Mouse (Mus musculus) mouse trophoblast stem cell (cell line): ENCODE results near the gene Ctdspl2.
"Not testable (repeated sequence)": the region's sequence is repeated elsewhere in the genome, so short reads cannot be mapped to it uniquely, and the experiment has no call there.

ENCODE experiments used
- in situ Hi-C, 2 experiments: fragments of 300-500 bp; cut with MseI, MboI; formaldehyde crosslinking; loops; 2 replicates in 1 of 2; 3 replicates in 1 of 2; pipeline ENCODE4 v1.15.1; 2025

Ctdspl2 gene

DNA sequence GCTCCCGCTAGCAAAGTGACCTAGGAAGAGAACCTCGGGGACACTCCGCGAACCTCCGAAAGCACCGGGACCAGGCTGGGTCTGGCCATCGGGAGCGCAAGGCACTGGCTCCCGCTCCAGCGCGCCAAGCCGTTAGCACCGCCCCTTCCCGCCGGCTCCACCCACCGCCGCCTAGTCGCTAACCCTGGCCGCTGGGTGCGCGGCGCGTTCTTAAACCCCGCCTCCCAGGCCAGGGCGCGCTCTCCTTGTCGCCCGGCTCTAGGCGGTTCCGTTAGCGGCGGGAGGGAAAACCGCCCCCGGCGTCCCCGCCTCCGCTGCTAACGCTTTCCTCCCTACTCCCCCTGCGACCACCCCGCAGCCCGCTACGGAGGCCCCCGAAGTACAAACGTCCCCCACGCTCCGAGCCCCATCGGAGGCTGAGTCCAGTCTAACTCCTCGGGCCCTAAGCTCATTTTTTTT lies at the start of gene Ctdspl2, which contains the start of gene Mageb3:
Gene Ctdspl2, plus strand, starts transcription at position 237 of the 459 bp plus-strand sequence.
Gene Mageb3, minus strand, starts transcription at position 328 of the 459 bp plus-strand sequence.
- in situ Hi-C loops: no loop called here

GRCm38 (mm10) chr2:121909975-121910374 lies 45.8 kb upstream of the Ctdspl2 start:
- in situ Hi-C loops: no loop called here

GRCm38 (mm10) chr2:121916047-121916970 lies 39.5 kb upstream of the Ctdspl2 start:
- in situ Hi-C loops: no loop called here

- in situ Hi-C loops: not testable (repeated sequence)
These were observed 18.2 kb upstream of the Ctdspl2 start for GRCm38 (mm10) chr2:121937624-121938023.

DNA sequence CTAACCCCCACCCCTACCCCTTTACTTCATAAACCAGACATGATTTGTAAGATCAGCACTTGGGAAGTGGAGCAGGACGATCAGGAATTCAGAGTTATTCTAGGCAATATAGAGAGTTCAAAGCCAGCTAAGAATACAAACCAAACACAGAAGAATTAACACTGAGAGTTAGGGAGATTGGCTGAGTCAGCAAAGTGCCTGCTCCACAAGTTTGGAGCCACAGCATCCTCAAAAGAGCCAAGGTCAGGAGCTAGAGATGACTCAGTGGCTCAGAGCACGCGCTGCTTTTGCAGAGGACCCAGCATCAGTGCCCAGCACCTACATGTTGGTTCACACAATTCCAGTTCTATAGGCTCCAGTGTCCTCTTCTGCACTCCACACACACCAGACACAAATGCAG lies 12.4 kb upstream of the Ctdspl2 start:
- in situ Hi-C loops: no loop called here

DNA sequence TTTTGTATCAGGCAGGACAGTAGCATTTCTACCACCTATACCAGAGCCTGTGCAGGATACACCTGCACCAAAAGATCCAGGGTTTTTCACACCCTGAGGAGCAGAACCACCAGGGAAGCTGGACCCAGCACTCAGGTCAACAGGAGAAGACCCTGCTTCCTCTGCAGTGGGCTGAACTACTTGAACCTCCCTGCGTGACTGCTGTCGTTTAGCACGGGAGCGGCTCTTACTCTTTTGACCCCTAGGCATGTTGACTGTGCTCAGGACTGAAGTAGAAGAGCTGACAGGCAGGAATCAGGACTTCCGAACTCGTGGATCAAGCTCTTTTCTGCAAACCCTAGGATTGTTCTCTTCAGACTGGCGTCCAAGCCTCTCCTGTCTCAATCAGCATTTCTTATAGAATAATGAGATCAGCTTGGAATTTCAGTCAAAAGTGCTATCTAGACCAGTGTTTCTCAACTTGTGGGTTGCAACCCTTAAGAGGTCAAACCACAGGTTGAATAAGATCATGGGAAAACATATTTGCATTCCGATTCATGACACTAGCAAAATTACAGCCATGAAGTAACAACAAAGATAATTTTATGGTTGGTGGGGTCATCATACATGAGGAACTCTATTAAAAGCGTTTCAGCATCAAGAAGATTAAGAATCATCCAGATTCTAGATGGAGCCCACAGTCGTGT lies 687 bp upstream of the Ctdspl2 start:
- in situ Hi-C loops: no loop called here

DNA sequence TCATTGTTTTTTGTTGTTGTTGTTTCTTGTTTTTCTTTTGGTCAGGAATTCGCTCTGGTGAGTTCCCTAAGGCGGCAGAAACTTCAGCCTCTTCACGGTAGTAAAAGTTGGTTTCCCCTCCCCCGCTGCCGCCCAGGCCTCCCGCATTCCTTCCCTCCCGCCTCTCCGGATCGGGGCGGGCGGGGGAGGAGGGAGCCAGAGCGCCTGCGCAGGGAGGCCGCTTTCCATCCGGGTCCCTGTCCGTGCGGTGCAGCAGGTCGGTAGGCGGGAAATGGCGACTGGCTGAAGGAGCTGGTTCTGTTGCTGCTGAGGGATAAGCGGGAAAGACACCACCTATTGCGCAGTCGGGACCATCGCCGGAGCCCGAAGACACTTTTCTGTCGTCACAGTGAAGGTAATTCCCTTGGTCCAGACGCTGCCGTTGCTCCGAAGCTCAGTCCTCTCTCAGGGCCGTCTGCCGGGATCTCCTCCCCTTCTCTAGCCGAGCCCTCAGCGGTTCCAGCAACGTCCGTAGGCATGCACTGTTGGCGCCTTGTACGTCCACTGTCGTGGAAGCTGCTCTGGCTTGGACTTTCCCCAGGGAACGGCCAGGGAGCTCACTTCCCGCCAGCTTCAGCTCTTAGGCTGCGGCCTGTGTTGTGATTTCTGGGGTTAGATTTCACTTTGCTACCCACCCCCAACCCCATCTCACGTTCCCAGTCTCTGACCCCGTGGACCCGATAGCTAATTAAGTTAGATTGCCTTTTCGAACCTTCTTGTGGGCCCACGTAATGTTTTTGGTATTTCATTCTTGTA lies 620 bp downstream of the Ctdspl2 start:
- in situ Hi-C loops: no loop called here

DNA sequence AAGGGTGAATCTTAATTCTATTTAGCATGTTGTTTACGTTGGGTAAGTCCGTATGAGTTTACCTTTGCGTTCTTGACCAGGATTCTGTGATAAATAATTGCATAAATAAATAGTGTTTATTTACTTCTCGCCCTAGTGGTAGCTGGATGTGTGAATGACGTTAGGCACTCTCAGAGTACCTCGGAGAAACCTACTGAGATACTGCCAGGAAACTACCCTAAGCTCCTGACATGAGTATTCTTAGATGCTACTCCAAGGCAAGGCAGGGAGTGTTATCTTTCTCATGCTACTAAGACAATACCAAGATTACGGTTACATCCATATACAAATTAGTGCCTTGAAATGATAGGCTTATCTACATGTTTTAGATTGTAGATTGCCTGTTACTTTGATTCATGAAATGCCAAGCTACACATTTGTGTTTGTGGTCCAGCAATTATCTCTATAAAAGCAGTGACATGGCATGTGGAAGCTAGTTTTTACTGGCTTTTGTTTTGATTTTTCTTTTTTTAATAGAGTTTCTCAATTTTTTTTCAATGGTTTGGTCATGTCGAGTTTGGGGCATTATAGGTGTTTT lies 1.5 kb downstream of the Ctdspl2 start:
- in situ Hi-C loops: no loop called here

DNA sequence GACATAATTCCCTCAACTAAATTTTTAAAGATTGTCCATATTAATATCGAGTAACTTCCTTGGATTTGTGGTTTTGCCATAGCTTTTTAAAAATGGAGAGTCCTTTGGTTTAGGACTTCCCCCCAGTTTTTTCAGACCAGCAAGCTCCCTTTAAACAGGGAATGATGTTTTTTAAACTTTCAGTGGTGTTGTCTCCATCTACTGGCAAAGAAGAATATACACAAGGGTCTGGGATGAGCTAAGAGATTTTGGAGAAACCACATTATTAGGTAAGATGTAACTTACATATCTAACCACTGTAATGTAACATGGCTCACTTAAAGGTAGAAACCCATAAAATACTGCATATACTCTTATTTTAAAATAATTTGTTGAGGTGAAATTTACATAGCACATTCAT lies 39.9 kb downstream of the Ctdspl2 start:
- in situ Hi-C loops: no loop called here

- in situ Hi-C loops: no loop called here
These were observed 53.0 kb downstream of the Ctdspl2 start for GRCm38 (mm10) chr2:122008832-122009231.

- in situ Hi-C loops: no loop called here
These were observed 55.6 kb downstream of the Ctdspl2 start for GRCm38 (mm10) chr2:122011441-122011840.

GRCm38 (mm10) chr2:122018705-122019104 lies 62.9 kb downstream of the Ctdspl2 start:
- in situ Hi-C loops: no loop called here

DNA sequence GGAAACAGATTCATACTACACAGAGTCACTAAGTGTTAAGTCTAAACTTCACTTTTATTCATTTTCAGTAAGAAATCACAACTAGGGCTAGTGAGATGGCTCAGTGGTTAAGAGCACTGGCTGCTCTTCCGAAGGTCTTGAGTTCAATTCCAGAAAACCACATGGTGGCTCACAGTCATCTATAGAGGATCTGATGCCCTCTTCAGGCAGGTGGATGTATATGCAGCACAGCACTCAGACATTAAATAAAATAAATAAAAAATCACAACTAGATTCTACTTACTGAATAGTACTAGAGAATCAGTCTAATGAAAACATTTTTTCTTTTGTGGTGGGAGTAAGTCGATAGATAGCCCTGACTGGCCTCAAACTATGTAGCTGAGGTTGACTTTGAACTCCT lies 66.5 kb downstream of the Ctdspl2 start:
- in situ Hi-C loops: no loop called here

GRCm38 (mm10) chr2:122027091-122027490 lies 71.3 kb downstream of the Ctdspl2 start:
- in situ Hi-C loops: not testable (repeated sequence)

DNA sequence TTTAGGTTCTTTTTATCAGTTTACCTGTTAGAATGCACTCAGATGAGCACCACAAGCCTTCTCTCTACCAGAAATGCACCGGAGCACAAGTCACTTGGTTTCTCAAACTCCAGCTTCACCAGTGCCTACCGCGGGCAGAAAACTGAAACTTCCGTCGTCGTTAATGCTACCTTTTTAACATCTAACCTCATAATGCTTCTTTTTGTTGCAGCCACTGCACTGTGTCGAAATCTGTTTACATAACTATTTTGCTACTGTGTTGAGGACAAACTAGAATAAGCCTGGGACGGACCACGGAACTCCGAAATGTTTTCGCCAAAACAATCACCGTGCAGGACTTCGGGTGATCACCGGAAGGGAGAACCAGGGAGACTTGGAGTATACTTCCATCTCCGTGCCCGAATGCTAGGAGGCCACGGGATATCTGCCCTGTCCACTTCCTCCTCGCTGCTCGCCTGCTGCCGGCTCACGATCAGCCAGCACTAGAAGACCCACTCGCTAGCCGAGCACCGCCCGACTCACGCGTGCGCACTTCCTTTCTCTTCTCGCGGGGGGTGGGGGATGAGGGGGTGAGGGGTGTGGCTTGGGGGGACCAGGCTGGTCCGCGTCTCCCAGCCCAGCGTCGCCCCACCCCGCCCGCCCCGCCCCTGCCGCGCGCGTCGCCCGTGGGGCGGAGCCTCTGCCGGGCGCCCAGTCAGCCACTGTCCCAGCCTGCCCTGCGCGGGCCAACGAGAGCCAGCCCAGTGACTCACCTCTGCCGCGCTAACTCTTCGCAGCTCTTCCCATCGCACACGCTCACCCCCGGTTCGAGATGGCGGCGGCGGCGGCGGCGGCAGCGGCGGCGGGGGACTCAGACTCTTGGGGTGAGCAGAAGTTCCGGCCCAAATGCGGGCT lies 72.3 kb downstream of the Ctdspl2 start, which contains the start of gene Eif3j1:
Gene Eif3j1, plus strand, starts transcription at position 685 of the 894 bp plus-strand sequence.
- in situ Hi-C loops: no loop called here

DNA sequence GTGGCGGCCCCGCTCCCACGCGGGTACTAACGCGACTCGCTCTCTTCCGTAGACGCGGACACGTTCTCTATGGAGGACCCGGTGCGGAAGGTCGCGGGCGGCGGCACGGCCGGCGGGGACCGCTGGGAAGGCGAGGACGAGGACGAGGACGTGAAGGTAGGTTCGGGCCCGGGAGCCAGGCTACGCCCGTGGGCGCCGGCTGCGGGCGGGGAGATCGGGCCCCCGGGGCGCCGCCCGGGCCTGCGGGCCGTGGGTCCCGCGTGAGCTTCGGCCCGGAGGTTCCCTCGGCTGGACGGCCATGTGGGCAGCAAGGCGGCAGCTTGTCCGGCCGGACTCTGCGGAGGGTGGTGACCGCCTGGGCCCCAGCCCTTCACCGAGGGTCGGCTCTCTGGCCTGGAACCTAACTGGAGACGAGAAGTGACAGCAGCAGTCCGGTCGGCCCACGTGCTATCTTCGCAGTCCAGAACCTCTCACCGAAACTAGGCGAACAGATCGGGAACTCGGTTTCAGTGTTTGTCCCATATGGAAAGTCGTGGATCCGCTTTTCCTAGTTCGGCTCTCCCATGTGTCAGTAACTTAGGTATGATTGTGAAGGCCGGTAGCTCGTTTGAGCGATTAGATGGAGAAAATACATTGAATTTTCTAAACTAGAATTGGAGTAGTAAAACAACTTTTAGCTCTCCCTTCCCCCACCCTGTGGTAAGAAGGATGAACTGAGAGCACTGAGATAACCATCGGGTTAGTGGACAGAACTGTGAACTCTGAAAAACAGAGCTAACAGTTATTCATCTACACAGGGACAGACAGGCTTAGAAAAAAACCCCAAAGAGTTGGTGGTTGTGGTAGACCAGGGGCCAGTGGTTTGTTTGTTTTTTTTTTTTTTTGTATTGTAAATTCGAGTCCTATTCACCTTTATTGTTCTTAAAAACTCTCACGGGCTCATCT lies 73.2 kb downstream of the Ctdspl2 start:
- in situ Hi-C loops: no loop called here

- in situ Hi-C loops: no loop called here
These were observed 76.2 kb downstream of the Ctdspl2 start for GRCm38 (mm10) chr2:122031970-122032369.

- in situ Hi-C loops: no loop called here
These were observed 80.3 kb downstream of the Ctdspl2 start for GRCm38 (mm10) chr2:122036064-122036463.

- in situ Hi-C loops: no loop called here
These were observed 88.1 kb downstream of the Ctdspl2 start for GRCm38 (mm10) chr2:122043926-122044325.
